Mouse (Mus musculus): ENCODE measurements around the gene Tmtc2. TPM values are rescaled to one million over a fixed set of nuclear protein-coding genes. Genes with fewer than 3 reads are reported as not detected.

The Tmtc2 gene
- polyA plus RNA-seq, 1 experiment from 2014 or later = 15.2 TPM

DNA sequence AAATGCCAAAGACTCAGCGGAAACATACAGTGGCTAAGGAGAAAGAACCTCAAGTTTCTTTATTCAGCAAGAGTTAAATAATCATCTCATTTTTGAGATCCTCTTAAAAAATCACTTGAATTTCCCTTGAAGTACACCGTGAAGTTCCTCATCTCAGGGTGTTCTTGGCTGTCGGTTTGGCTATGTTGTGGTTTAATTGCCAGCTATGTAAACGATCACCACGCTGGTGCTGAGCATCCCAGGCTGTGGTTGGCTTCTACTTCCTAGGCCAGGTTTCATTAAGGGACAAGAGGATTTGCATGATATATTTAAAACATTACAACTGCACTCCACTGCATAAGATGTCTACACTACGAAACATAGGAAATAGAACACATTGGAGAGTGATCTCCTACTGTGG lies 348.5 kb downstream of the Tmtc2 start:
- Histone ChIP-seq H3K4me3 (replicated peaks) (no peak overlapping the region), H3K27ac (replicated peaks) (no peak overlapping the region), H3K27me3 (no peaks in the 10 kb centered on the region), H3K4me1 (0 out of 2 replicates have a peak, but pooled peaks cover 3% of the 10 kb centered on the region), H3K4me2 (replicated peaks) (no peak overlapping the region), H3K9ac (no peak overlapping the region), H3K36me3 (no peaks in the 10 kb centered on the region), H3K9me3 (replicated peaks) (no peaks in the 10 kb centered on the region)
- ATAC-seq (ENCODE audit: insufficient number of reproducible peaks, low FRiP score, low TSS enrichment, low read depth) = no peak
- WGBS = 76% methylated on average over 6 of the region's 6 CpGs

DNA sequence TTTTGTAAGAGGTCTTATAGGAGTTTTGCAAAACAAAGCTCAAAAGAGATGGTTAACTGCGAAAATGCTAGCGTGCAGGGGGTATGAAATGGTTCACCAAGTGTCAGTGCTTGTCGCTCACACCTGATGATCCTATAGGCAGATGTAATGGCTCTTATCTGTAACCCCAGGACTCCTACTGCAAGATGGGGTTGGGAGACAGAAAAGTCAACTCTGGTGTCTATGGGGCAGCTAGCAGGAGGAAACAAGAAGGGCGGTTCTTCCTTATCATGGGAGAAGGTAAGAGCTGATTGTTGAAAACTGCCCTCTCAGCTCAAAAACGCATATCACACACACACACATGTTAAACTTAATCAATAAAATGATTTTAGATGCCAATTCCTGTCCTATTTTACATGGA lies 351.3 kb downstream of the Tmtc2 start:
- ATAC-seq (ENCODE audit: insufficient number of reproducible peaks, low FRiP score, low TSS enrichment, low read depth) = no peak
- Histone ChIP-seq H3K9ac (no peak overlapping the region), H3K4me2 (replicated peaks) (no peak overlapping the region), H3K4me1 (0 out of 2 replicates have a peak, but pooled peaks cover 3% of the 10 kb centered on the region), H3K36me3 (no peaks in the 10 kb centered on the region), H3K9me3 (replicated peaks) (no peaks in the 10 kb centered on the region), H3K27me3 (no peaks in the 10 kb centered on the region), H3K27ac (replicated peaks) (no peak overlapping the region), H3K4me3 (replicated peaks) (no peak overlapping the region)
- WGBS = 96% methylated on average over 5 of the region's 5 CpGs

DNA sequence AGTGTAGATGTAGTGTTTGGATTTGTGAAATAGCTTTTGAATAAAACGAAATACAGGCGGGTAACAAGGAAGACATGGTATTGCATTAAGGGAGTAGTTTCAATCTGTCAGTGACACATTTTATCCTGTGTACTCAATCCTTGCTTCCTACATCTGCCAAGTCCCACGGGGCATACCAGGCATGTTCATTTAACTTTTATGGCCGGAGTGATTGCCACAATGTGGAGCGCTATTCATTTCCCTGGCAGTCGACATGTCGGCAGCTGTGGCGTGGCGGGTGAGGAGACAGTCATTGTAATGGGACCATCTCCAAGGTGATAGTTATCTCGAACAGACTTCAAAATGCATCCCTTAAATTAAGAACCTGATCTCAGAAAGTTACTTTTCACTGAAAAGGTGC lies 372.8 kb downstream of the Tmtc2 start:
- H3K4me2 ChIP-seq (replicated peaks) = no peak overlapping the region
- H3K9ac ChIP-seq = no peak overlapping the region
- no peak overlapping the region for H3K4me3 ChIP-seq (replicated peaks)
- H3K36me3 ChIP-seq = no peaks in the 10 kb centered on the region
- no peak overlapping the region for H3K27ac ChIP-seq (replicated peaks)
- no peaks in the 10 kb centered on the region for H3K4me1 ChIP-seq
- H3K9me3 ChIP-seq (replicated peaks) = no peaks in the 10 kb centered on the region
- H3K27me3 ChIP-seq = no peaks in the 10 kb centered on the region
- no peak for ATAC-seq (ENCODE audit: insufficient number of reproducible peaks, low FRiP score, low TSS enrichment, low read depth)
- 73% methylated on average over 10 of the region's 10 CpGs for WGBS

DNA sequence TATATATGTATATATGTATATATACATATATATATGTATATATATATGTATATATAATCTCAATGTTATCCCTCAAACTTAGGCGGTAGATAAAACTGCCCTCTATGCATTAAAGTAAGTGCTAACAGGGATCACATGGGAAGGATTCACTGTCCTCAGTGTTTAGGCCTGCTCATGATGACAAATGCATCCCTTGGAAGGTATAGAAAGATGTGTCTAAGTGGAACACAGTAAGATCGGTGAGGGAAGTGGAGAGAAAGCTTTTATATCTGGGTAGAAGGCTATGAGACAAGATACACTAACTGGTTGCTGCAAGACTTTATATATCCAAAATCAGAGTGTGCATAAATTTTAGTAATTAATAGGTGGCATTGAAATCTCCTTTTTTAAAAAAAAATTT lies 373.6 kb downstream of the Tmtc2 start:
- H3K4me3 ChIP-seq (replicated peaks) = no peak overlapping the region
- no peak overlapping the region for H3K27ac ChIP-seq (replicated peaks)
- ATAC-seq (ENCODE audit: insufficient number of reproducible peaks, low FRiP score, low TSS enrichment, low read depth) = no peak
- no peak overlapping the region for H3K9ac ChIP-seq
- H3K4me2 ChIP-seq (replicated peaks) = no peak overlapping the region
- 91% methylated on average over 2 of the region's 2 CpGs for WGBS
- no peaks in the 10 kb centered on the region for H3K9me3 ChIP-seq (replicated peaks)
- H3K27me3 ChIP-seq = no peaks in the 10 kb centered on the region
- H3K36me3 ChIP-seq = no peaks in the 10 kb centered on the region
- no peaks in the 10 kb centered on the region for H3K4me1 ChIP-seq

DNA sequence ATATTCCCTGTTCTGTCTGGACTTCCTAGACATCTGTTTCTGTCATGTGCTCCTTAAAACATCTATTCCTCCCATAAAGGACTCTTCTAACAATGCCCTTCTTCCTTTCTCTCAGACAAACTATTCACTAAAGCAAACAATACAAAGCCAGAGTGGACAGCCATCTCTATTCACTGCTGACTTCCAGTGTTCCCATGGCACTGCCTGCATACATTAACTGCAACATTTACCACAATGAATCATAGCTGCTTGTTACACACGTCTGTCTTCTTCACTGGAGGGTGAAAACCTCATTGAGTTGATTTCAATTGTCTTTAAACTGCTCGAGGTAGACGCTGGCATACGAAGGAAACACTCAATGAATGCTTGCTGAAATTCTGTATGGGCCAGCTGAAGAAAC lies 374.2 kb downstream of the Tmtc2 start:
- Histone ChIP-seq H3K36me3 (no peaks in the 10 kb centered on the region), H3K4me2 (replicated peaks) (no peak overlapping the region), H3K27me3 (no peaks in the 10 kb centered on the region), H3K4me1 (no peaks in the 10 kb centered on the region), H3K9me3 (replicated peaks) (no peaks in the 10 kb centered on the region), H3K4me3 (replicated peaks) (no peak overlapping the region), H3K9ac (no peak overlapping the region), H3K27ac (replicated peaks) (no peak overlapping the region)
- ATAC-seq (ENCODE audit: insufficient number of reproducible peaks, low FRiP score, low TSS enrichment, low read depth) = no peak
- WGBS = 53% methylated on average over 4 of the region's 4 CpGs

DNA sequence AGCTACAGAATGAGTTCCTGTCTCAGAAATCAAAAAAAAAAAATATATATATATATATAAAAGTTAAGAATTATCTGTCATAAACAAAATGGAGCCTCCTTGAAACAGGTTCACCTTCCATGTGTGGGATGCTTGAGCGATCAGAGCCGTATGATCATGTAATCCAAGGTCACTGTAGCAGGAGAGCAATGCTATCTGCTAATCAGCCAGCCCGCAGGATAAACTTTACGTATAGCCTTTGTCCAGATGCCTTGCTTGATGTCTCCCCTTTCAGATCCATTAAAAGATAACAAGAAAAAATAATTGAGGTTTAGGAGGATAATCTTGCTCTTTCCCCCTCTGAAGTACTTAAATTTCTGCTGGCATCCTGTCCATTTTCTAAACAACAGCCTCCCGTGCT lies 374.7 kb downstream of the Tmtc2 start:
- no peaks in the 10 kb centered on the region for H3K27me3 ChIP-seq
- no peak overlapping the region for H3K4me2 ChIP-seq (replicated peaks)
- no peak overlapping the region for H3K27ac ChIP-seq (replicated peaks)
- no peaks in the 10 kb centered on the region for H3K36me3 ChIP-seq
- H3K4me3 ChIP-seq (replicated peaks) = no peak overlapping the region
- no peak overlapping the region for H3K9ac ChIP-seq
- ATAC-seq (ENCODE audit: insufficient number of reproducible peaks, low FRiP score, low TSS enrichment, low read depth) = no peak
- H3K4me1 ChIP-seq = no peaks in the 10 kb centered on the region
- 73% methylated on average over 5 of the region's 5 CpGs for WGBS
- H3K9me3 ChIP-seq (replicated peaks) = no peaks in the 10 kb centered on the region

DNA sequence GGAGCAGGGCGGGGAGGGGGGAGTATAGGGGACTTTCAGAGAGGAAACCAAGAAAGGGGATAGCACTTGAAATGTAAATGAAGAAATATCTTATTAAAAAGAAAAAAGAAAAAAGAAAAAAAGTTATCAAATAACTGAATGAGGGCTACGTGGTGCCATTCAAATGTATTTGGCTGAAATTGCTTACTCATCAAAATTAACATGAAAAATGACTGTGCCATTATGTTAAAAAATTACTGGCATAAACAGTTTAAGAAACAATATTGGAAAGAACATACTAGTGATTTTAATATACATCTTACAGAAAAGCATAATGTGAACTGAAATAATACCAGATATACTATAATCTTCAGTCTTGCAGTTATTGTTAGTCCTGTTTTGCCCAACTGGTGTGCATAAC lies 378.9 kb downstream of the Tmtc2 start:
- Histone ChIP-seq H3K4me1 (no peaks in the 10 kb centered on the region), H3K4me3 (replicated peaks) (no peak overlapping the region), H3K27me3 (no peaks in the 10 kb centered on the region), H3K9me3 (replicated peaks) (no peaks in the 10 kb centered on the region), H3K36me3 (no peaks in the 10 kb centered on the region), H3K9ac (no peak overlapping the region), H3K4me2 (replicated peaks) (no peak overlapping the region), H3K27ac (replicated peaks) (no peak overlapping the region)
- ATAC-seq (ENCODE audit: insufficient number of reproducible peaks, low FRiP score, low TSS enrichment, low read depth) = no peak
- WGBS = 97% methylated on average over 2 of the region's 2 CpGs

DNA sequence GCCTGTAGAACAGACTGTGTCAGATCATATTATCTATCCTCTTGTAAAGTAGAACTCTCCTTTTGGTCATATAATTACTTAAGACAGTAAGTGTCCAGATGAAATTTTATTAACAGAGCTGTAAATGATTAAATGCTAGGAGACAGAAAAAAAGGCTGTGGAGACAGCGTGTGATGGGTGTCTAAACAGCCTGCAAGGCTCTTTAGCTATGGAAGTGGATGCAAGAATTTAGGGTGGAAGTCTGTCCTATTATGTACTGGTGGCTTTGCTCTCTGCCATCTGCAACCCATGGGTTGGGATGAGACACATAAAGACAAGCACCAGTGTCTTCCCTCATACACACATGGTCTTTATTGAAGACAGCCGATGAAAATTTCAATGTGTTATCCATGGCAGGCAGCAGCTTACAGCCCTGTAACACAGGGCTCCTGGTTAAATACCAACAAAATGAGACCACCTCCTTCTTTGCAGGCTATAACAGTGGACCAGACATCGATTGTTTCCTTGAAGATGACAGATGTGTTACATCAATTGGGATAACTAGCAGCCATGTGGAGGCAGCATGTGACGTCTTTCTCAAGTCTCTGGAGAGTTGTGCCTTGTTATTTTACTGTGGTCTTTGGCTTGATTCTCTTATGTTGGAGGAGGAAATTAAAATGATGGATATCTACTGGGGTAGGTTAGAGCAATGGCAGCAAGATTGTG lies 380.3 kb downstream of the Tmtc2 start:
- no peak for ATAC-seq (ENCODE audit: insufficient number of reproducible peaks, low FRiP score, low TSS enrichment, low read depth)
- peaks cover 7% of the 10 kb centered on the region for H3K36me3 ChIP-seq
- H3K4me2 ChIP-seq (replicated peaks) = no peak overlapping the region
- no peak overlapping the region for H3K4me3 ChIP-seq (replicated peaks)
- H3K27ac ChIP-seq (replicated peaks) = no peak overlapping the region
- no peaks in the 10 kb centered on the region for H3K27me3 ChIP-seq
- H3K9ac ChIP-seq = no peak overlapping the region
- H3K9me3 ChIP-seq (replicated peaks) = no peaks in the 10 kb centered on the region
- 46% methylated on average over 4 of the region's 4 CpGs for WGBS
- no peaks in the 10 kb centered on the region for H3K4me1 ChIP-seq

DNA sequence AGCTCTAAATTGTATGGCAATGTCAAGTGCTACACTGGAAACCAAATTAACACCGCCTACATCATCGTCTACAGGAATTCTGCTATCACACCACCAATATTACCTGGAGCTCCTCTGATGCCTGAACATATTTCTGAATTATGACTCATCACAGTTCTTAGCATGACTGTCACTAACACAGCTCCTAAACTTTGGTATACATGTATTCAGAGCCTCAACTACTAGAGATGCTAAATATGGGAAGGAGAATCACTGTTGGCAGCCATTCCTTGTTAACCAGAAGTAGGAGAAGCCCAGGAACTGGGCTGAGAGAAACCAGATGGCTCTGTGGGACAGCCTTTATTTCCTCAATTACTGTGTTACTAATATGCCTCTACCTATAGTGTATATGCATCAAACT lies 382.2 kb downstream of the Tmtc2 start:
- Histone ChIP-seq H3K36me3 (peaks cover 7% of the 10 kb centered on the region), H3K27ac (replicated peaks) (no peak overlapping the region)
- WGBS = 92% methylated on average over 2 of the region's 2 CpGs

DNA sequence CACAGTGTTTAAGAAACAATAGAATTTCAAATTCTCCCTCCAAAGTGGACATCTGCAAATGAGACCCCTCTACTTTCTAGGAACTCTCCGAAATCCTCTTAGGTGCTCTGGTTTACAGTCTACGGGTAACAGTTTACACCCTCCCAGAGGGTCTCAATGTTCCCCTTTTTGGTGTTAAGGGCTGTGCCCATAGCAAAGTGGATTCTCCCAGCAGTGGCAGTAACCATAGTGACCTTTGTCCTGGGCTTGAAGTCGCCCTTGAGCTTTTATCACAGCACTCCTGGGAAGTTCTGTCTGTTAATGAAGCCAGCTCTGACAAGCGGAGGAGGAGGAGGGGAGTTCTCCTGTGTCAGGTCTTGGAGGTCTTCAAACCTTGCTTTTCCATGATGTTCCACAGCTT lies 384.5 kb downstream of the Tmtc2 start:
- Histone ChIP-seq H3K4me3 (replicated peaks) (no peak overlapping the region), H3K9me3 (replicated peaks) (no peaks in the 10 kb centered on the region), H3K36me3 (peaks cover 7% of the 10 kb centered on the region), H3K4me1 (no peaks in the 10 kb centered on the region), H3K27me3 (no peaks in the 10 kb centered on the region), H3K27ac (replicated peaks) (no peak overlapping the region), H3K9ac (no peak overlapping the region), H3K4me2 (replicated peaks) (no peak overlapping the region)
- WGBS = 79% methylated on average over 4 of the region's 4 CpGs
- ATAC-seq (ENCODE audit: insufficient number of reproducible peaks, low FRiP score, low TSS enrichment, low read depth) = no peak

More for the DNA sequence above, 382.2 kb downstream of the Tmtc2 start:
- H3K9me3 ChIP-seq (replicated peaks) = no peaks in the 10 kb centered on the region
- ATAC-seq (ENCODE audit: insufficient number of reproducible peaks, low FRiP score, low TSS enrichment, low read depth) = no peak
- no peaks in the 10 kb centered on the region for H3K27me3 ChIP-seq
- no peak overlapping the region for H3K9ac ChIP-seq
- no peak overlapping the region for H3K4me2 ChIP-seq (replicated peaks)
- no peak overlapping the region for H3K4me3 ChIP-seq (replicated peaks)
- no peaks in the 10 kb centered on the region for H3K4me1 ChIP-seq

DNA sequence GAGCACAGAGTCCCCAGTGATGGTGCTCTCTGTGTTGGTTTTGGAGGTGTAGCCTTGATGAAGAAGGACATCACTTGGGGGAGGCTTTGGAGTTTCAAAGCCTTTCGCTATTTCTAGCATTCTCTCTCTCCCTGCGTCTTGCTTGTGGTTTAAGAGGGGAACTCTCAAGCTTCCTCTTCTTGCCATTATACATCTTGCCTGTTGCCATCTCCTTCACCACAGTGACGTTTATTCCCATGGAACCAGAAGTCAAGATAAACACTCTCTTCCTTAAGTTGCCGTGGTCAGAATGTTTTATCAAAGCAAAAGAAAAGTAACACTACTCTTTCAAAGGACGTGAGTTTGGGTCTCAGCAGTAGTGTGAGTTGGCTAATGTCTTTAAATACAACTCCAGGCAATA lies 387.6 kb downstream of the Tmtc2 start:
- Histone ChIP-seq H3K9ac (no peak overlapping the region), H3K4me2 (replicated peaks) (no peak overlapping the region), H3K4me1 (no peaks in the 10 kb centered on the region), H3K27me3 (no peaks in the 10 kb centered on the region), H3K27ac (replicated peaks) (no peak overlapping the region), H3K4me3 (replicated peaks) (no peak overlapping the region), H3K36me3 (peaks cover 7% of the 10 kb centered on the region), H3K9me3 (replicated peaks) (no peaks in the 10 kb centered on the region)
- WGBS = 88% methylated on average over 5 of the region's 5 CpGs
- ATAC-seq (ENCODE audit: insufficient number of reproducible peaks, low FRiP score, low TSS enrichment, low read depth) = no peak

DNA sequence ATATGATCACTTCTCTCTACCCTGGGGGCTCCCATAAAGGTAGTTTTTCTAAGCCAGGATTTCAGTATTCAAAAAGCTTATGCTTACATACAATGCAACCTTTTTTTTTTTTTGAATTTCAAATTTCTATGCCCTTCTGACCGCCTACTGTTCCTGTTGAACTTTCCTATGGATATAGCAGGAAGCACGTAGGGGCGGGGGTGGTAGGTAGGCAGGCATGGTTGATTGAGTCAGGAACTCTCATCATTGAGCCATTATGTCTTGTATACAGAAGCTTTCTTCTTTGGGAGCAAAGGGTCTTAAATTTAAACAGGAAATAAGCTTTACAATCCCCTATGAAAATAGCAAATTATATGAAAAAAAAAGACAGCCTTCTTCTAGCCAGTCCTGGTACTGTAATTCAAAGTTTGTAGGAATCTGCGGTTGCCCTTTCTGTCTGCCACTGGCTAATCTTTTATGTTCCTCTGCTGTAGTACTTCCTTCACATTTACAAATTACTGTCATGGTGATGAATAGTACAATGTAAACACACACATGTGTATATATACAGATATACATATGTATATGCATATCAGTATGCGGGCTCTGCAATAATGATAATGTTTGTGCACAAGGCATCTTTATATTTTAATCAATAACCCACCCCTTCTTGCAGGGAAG lies 405.7 kb downstream of the Tmtc2 start:
- Histone ChIP-seq H3K27ac (replicated peaks) (no peak overlapping the region), H3K36me3 (no peaks in the 10 kb centered on the region), H3K4me1 (no peaks in the 10 kb centered on the region), H3K27me3 (no peaks in the 10 kb centered on the region), H3K9ac (no peak overlapping the region), H3K4me3 (replicated peaks) (no peak overlapping the region), H3K9me3 (replicated peaks) (no peaks in the 10 kb centered on the region), H3K4me2 (replicated peaks) (no peak overlapping the region)
- 74% methylated on average over 5 of the region's 5 CpGs for WGBS
- no peak for ATAC-seq (ENCODE audit: insufficient number of reproducible peaks, low FRiP score, low TSS enrichment, low read depth)
